Mouse (Mus musculus) embryonic facial prominence, embryonic 13.5 days (tissue): Measurements from ENCODE around the gene Fryl. TPM values are rescaled to one million over a fixed set of nuclear protein-coding genes. Genes with fewer than 3 reads are reported as not detected.
A peak's percentile ranks its signal among the peaks of the same experiment; 100 is the strongest.

ENCODE experiments used
- ATAC-seq: fragments of 200-750 bp; cut with Nextera tagmentation; 2 replicates; pipeline ENCODE4 v1.8.0; 2017; ENCODE audit warnings: low read depth; ENCODE audit not compliant: insufficient number of reproducible peaks, insufficient read depth, low FRiP score, low TSS enrichment
- H3K27ac ChIP-seq: fragments of 300-500 bp; sonication (generic); 2 replicates; pipeline ENCODE4 v1.5.1; 2015; ENCODE audit warnings: moderate library complexity, mild to moderate bottlenecking, inconsistent platforms
- H3K27me3 ChIP-seq: fragments of 300-500 bp; sonication (generic); 2 replicates; pipeline ENCODE4 v1.6.1; 2015; ENCODE audit warnings: mild to moderate bottlenecking, inconsistent platforms
- H3K36me3 ChIP-seq: fragments of 300-500 bp; sonication (generic); 2 replicates; pipeline ENCODE4 v1.6.1; 2015; ENCODE audit warnings: mild to moderate bottlenecking, inconsistent platforms
- H3K4me1 ChIP-seq: fragments of 300-500 bp; sonication (generic); 2 replicates; pipeline ENCODE4 v1.6.1; 2015; ENCODE audit warnings: inconsistent platforms
- H3K4me2 ChIP-seq: fragments of 300-500 bp; sonication (generic); 2 replicates; pipeline ENCODE4 v1.6.1; 2015; ENCODE audit warnings: moderate library complexity, mild to moderate bottlenecking, inconsistent platforms
- H3K4me3 ChIP-seq: fragments of 300-500 bp; sonication (generic); 2 replicates; pipeline ENCODE4 v1.5.1; 2015; ENCODE audit warnings: mild to moderate bottlenecking, inconsistent platforms
- H3K9ac ChIP-seq: fragments of 300-500 bp; sonication (generic); 2 replicates; pipeline ENCODE4 v1.6.1; 2015; ENCODE audit warnings: mild to moderate bottlenecking, inconsistent platforms
- H3K9me3 ChIP-seq: fragments of 300-500 bp; sonication (generic); 2 replicates; pipeline ENCODE4 v1.6.1; 2016; ENCODE audit warnings: inconsistent platforms
- WGBS: fragments of 180-500 bp; shearing (Covaris S2); methylation state at CpG from one replicate; pipeline ENCODE4 v1.1.7; 2015; ENCODE audit warnings: mixed read lengths; 5-methylcytosine and 5-hydroxymethylcytosine counted together
- polyA plus RNA-seq: library from polyadenylated mRNA; unstranded; fragments of >200 nt; fragmentation: Nextera tagmentation; extraction: Ambion mirVana; gene quantifications from 2 replicates; pipeline ENCODE4 v1.2.1, GENCODE M21; 2015

Gene Fryl
- polyA plus RNA-seq, 1 experiment from 2014 or later, result 30.2 TPM

- Histone ChIP-seq H3K27ac (no peak overlapping the region), H3K27me3 (no peaks in the 10 kb centered on the region), H3K4me3 (no peak overlapping the region), H3K9me3 (no peaks in the 10 kb centered on the region), H3K4me2 (no peak overlapping the region), H3K36me3 (no peaks in the 10 kb centered on the region), H3K9ac (no peak overlapping the region), H3K4me1 (peaks cover 6% of the 10 kb centered on the region; the same call in 1 of the 2 replicates)
- WGBS, result 82% methylated on average over 4 of the region's 4 CpGs
- no peak for ATAC-seq
Observed at GRCm38 (mm10) chr5:73280567-73280850, 24.1 kb upstream of the Fryl start.

GRCm38 (mm10) chr5:73279732-73280566, 23.5 kb upstream of the Fryl start:
- no peak overlapping the region for H3K4me2 ChIP-seq
- no peak for ATAC-seq
- no peak overlapping the region for H3K9ac ChIP-seq

GRCm38 (mm10) chr5:73279190-73279589, 22.8 kb upstream of the Fryl start:
- Histone ChIP-seq H3K9me3 (no peaks in the 10 kb centered on the region), H3K4me2 (no peak overlapping the region), H3K9ac (no peak overlapping the region), H3K36me3 (no peaks in the 10 kb centered on the region), H3K27me3 (no peaks in the 10 kb centered on the region), H3K27ac (no peak overlapping the region), H3K4me1 (peaks cover 6% of the 10 kb centered on the region; the same call in 1 of the 2 replicates), H3K4me3 (no peak overlapping the region)
- 64% methylated on average over 10 of the region's 10 CpGs for WGBS
- ATAC-seq, result no peak

More at GRCm38 (mm10) chr5:73279732-73280566, 23.5 kb upstream of the Fryl start:
- no peak overlapping the region for H3K4me3 ChIP-seq
- H3K9me3 ChIP-seq, result no peaks in the 10 kb centered on the region
- peaks cover 6% of the 10 kb centered on the region; the same call in 1 of the 2 replicates for H3K4me1 ChIP-seq
- H3K27ac ChIP-seq, result peak overlapping the region; percentile 48
- no peaks in the 10 kb centered on the region for H3K27me3 ChIP-seq
- 41% methylated on average over 4 of the region's 4 CpGs for WGBS
- H3K36me3 ChIP-seq, result no peaks in the 10 kb centered on the region

- H3K36me3 ChIP-seq, result no peaks in the 10 kb centered on the region
- no peak overlapping the region for H3K4me2 ChIP-seq
- no peaks in the 10 kb centered on the region for H3K9me3 ChIP-seq
- no peaks in the 10 kb centered on the region for H3K27me3 ChIP-seq
- ATAC-seq, result no peak
- 82% methylated on average over 2 of the region's 2 CpGs for WGBS
- H3K4me1 ChIP-seq, result peaks cover 6% of the 10 kb centered on the region; the same call in 1 of the 2 replicates
- H3K9ac ChIP-seq, result no peak overlapping the region
- H3K27ac ChIP-seq, result no peak overlapping the region
- no peak overlapping the region for H3K4me3 ChIP-seq
Observed at GRCm38 (mm10) chr5:73274941-73275340, 18.5 kb upstream of the Fryl start.

GRCm38 (mm10) chr5:73273171-73273570, 16.8 kb upstream of the Fryl start:
- Histone ChIP-seq H3K9ac (no peak overlapping the region), H3K4me3 (no peak overlapping the region), H3K36me3 (no peaks in the 10 kb centered on the region), H3K9me3 (no peaks in the 10 kb centered on the region), H3K27me3 (no peaks in the 10 kb centered on the region), H3K4me2 (no peak overlapping the region), H3K27ac (no peak overlapping the region), H3K4me1 (no peaks in the 10 kb centered on the region)
- no peak for ATAC-seq
- 78% methylated on average over 4 of the region's 4 CpGs for WGBS

- WGBS, result 69% methylated on average over 6 of the region's 6 CpGs
- no peak for ATAC-seq
Observed at GRCm38 (mm10) chr5:73270612-73271011, 14.2 kb upstream of the Fryl start.

GRCm38 (mm10) chr5:73268636-73269213, 12.3 kb upstream of the Fryl start:
- ATAC-seq, result no peak
- Histone ChIP-seq H3K27ac (no peak overlapping the region), H3K36me3 (no peaks in the 10 kb centered on the region), H3K4me3 (no peak overlapping the region), H3K9ac (no peak overlapping the region), H3K4me2 (no peak overlapping the region), H3K9me3 (no peaks in the 10 kb centered on the region), H3K27me3 (no peaks in the 10 kb centered on the region), H3K4me1 (no peaks in the 10 kb centered on the region)
- WGBS, result 83% methylated on average over 11 of the region's 11 CpGs

More at GRCm38 (mm10) chr5:73270612-73271011, 14.2 kb upstream of the Fryl start:
- no peak overlapping the region for H3K27ac ChIP-seq
- no peak overlapping the region for H3K4me3 ChIP-seq
- H3K4me1 ChIP-seq, result no peaks in the 10 kb centered on the region
- no peak overlapping the region for H3K9ac ChIP-seq
- no peaks in the 10 kb centered on the region for H3K27me3 ChIP-seq
- no peaks in the 10 kb centered on the region for H3K36me3 ChIP-seq
- no peaks in the 10 kb centered on the region for H3K9me3 ChIP-seq
- H3K4me2 ChIP-seq, result no peak overlapping the region

GRCm38 (mm10) chr5:73265460-73265859, 9.0 kb upstream of the Fryl start:
- H3K9ac ChIP-seq, result no peak overlapping the region
- 12% methylated on average over 5 of the region's 5 CpGs for WGBS

GRCm38 (mm10) chr5:73264122-73264521, 7.7 kb upstream of the Fryl start:
- no peak for ATAC-seq
- Histone ChIP-seq H3K36me3 (no peaks in the 10 kb centered on the region), H3K4me2 (no peak overlapping the region), H3K4me1 (no peaks in the 10 kb centered on the region), H3K27me3 (no peaks in the 10 kb centered on the region), H3K27ac (no peak overlapping the region), H3K9ac (no peak overlapping the region), H3K4me3 (no peak overlapping the region), H3K9me3 (no peaks in the 10 kb centered on the region)
- WGBS, result 81% methylated on average over 3 of the region's 5 CpGs

More at GRCm38 (mm10) chr5:73265460-73265859, 9.0 kb upstream of the Fryl start:
- Histone ChIP-seq H3K27me3 (no peaks in the 10 kb centered on the region), H3K27ac (no peak overlapping the region), H3K36me3 (no peaks in the 10 kb centered on the region), H3K4me3 (no peak overlapping the region), H3K4me2 (no peak overlapping the region), H3K4me1 (no peaks in the 10 kb centered on the region), H3K9me3 (no peaks in the 10 kb centered on the region)
- no peak for ATAC-seq

- Histone ChIP-seq H3K9me3 (no peaks in the 10 kb centered on the region), H3K9ac (0 out of 2 replicates have a peak overlapping the region, but pooled peaks have one; percentile 64), H3K4me1 (peaks cover 11% of the 10 kb centered on the region), H3K27me3 (no peaks in the 10 kb centered on the region; the same call in 1 of the 2 replicates), H3K36me3 (no peaks in the 10 kb centered on the region), H3K27ac (no peak overlapping the region), H3K4me2 (peak overlapping the region; percentile 71), H3K4me3 (peak overlapping the region; percentile 93; the same call in 1 of the 2 replicates)
- no peak for ATAC-seq
- WGBS, result 54% methylated on average over 8 of the region's 8 CpGs
Observed at GRCm38 (mm10) chr5:73257723-73258122, 1.3 kb upstream of the Fryl start.

GRCm38 (mm10) chr5:73257096-73257495, 677 bp upstream of the Fryl start:
- Histone ChIP-seq H3K27me3 (no peaks in the 10 kb centered on the region; the same call in 1 of the 2 replicates), H3K9ac (peak overlapping the region; percentile 64), H3K36me3 (no peaks in the 10 kb centered on the region), H3K4me3 (peak overlapping the region; percentile 93), H3K9me3 (no peaks in the 10 kb centered on the region), H3K27ac (0 out of 2 replicates have a peak overlapping the region, but pooled peaks have one; percentile 51), H3K4me1 (peaks cover 11% of the 10 kb centered on the region), H3K4me2 (peak overlapping the region; percentile 71)
- no peak for ATAC-seq
- WGBS, result 4% methylated on average over 11 of the region's 11 CpGs
